Mouse (Mus musculus) cerebellum, adult 2 months (tissue): ENCODE results near the gene Pdcd2.

ENCODE experiments used
- CTCF ChIP-seq: fragments of 200-500 bp; IDR thresholded peaks from 2 replicates; pipeline ENCODE4 v1.5.1; 2011; ENCODE audit warnings: low read depth, mild to moderate bottlenecking, control low read depth, low read length, moderate library complexity, borderline replicate concordance; ENCODE audit not compliant: insufficient read depth
- POLR2A ChIP-seq: fragments of 200-500 bp; IDR thresholded peaks from 2 replicates; pipeline ENCODE4 v1.6.1; 2011; ENCODE audit warnings: low read length, control low read depth, borderline replicate concordance; ENCODE audit not compliant: insufficient read depth

DNA sequence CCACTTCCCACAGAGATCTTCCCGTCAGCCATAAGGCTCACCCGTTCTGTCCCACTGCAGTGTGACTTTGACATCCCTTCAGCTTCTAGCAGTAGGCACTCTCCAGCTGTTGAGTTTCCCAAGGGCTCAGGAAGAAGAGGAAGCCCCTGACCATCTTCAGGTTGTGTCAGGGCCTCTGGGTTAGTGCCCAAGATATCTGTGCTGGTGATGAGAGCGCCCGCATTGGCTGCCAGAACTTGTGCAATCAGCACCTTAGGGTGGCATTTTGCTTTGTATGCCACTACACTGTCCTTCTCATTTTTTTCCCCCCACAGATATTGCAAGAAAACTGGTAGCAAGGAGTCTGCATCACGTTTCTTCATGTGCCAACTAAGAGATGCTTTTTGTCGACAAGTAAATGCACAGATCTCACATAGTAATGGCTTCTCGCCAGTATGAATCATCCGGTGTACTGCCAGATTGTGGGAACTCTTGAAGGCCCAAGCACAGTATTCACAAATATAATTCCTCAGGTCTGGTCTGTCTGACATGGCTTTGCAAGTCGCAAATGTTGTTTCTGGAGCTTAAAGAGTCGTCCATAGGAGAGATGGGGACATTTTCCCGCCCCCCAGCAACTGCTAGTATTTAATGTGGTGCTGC lies 8.2 kb upstream of the Pdcd2 start:
- TF ChIP-seq CTCF (no peak), POLR2A (no peak)
